Mouse (Mus musculus) cerebellum, adult 11 months (tissue): ENCODE results near the gene Rps6kb2.

Experiments
- DNase-seq: peaks from one replicate; pipeline ENCODE4 v3.0.0; 2022

The Rps6kb2 gene

DNA sequence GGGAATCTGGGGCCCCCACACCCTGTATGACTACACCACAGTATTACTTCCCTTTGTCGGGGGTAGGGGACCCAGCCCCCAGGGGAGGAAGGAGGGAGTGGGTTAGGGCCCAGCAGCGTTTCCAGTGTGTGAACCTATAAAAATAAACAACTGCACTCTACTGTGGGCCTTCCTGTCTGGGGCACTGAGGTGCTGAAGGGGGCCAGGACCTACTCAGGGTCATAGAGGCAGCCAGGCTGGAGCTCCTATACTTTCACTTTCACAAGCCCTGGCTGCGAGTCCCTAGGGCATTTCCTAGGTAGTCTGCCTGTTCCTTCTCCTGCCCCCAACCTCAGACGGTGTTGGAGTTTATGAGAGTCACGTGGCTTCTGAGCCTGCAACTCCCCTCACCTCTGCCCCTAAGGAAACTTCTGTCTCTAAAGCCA lies 49.3 kb downstream of the Rps6kb2 start:
- DNase-seq, result no peak

DNA sequence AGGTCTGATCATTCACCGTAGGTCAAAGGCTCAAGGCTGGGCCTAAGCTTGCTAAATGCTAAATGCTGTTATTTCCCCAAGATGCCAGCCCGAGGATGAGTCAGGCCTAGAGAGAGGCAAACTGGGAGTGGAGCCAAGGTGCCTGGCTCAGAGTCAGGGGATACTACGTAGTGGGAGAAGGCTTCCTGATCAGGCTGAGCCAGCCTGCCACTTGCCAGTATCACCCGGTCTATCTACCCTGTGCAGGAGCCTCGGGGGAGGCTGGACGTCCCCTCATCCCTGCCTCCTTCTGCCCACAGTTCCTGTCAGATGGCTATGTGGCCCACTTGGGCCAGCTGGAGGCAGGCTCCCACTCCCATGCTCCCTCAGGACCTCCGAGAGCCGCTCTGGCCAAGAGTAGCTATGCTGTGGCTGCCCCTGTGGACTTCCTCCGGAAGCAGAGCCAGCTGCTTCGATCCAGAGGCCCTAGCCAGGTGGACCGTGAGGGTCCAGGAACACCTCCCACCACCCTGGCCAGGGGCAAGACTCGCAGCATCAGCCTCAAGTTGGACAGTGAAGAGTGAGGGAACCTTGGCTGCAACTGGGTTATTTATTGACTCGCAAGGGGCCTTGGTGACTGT lies 49.9 kb downstream of the Rps6kb2 start:
- peak; percentile 93 for DNase-seq

DNA sequence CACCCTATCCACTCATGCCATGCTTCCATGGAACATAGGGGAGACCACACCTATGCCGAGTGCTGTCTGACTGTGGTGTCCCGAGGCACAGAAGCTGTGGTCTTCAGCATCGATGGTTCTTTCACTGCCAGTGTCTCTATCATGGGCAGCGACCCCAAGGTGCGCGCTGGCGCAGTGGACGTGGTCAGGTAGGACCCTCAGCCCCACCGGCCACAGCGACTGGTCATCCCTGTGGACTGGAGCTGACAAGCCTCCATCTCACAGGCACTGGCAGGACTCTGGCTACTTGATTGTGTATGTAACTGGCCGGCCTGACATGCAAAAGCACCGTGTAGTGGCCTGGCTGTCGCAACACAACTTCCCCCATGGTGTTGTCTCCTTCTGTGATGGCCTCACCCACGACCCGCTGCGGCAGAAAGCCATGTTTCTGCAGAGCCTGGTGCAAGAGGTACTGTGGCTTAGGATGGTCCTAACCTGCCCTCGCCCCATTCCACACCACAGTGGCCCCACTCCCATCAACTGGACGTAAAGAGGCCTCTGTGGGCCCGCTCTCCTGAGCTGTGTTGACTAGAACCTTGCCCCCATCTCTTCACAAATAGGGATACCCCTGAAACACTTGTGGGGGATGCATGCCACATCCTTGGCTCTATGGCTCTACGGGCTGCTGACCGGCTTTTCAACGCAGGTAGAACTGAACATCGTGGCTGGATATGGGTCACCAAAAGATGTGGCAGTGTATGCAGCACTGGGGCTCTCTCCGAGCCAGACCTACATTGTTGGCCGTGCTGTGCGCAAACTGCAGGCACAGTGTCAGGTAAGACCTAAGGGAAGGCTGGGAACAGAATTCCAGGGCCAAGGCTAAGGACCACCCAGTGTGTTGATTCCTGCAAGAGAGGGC lies 50.8 kb downstream of the Rps6kb2 start:
- DNase-seq, result no peak

DNA sequence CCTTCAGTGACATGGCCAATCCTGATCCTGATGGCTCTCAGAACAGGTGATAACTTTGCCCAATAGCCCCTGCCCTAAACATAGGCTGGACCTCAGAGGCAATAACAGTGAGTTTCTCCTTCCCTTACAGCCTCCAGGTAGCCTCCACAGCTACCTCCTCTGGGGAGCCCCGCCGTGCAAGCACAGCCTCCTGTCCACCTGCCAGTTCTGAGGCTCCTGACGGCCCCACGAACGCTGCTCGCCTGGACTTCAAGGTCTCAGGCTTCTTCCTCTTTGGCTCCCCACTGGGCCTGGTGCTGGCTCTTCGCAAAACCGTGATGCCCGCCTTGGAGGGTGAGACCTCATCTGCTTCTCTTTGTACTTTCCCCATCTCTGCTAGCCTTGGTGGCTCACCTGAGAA lies 54.6 kb downstream of the Rps6kb2 start:
- no peak for DNase-seq

DNA sequence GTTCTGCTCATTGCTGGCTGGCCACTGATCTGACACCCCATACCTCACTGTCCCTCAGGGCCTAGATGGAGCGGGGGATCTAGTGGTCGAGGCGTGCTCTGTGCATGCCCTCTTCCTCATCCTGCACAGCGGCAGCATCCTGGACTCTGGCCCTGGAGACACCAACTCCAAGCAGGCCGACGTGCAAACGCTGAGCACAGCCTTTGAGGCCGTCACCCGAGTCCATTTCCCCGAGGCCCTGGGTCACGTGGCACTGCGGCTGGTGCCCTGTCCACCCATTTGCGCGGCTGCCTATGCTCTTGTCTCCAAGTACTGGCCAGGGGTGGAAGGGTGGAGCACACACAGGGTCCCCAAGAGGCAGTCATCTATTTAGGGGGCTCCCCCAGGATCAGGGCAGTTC lies 56.5 kb downstream of the Rps6kb2 start:
- no peak for DNase-seq

DNA sequence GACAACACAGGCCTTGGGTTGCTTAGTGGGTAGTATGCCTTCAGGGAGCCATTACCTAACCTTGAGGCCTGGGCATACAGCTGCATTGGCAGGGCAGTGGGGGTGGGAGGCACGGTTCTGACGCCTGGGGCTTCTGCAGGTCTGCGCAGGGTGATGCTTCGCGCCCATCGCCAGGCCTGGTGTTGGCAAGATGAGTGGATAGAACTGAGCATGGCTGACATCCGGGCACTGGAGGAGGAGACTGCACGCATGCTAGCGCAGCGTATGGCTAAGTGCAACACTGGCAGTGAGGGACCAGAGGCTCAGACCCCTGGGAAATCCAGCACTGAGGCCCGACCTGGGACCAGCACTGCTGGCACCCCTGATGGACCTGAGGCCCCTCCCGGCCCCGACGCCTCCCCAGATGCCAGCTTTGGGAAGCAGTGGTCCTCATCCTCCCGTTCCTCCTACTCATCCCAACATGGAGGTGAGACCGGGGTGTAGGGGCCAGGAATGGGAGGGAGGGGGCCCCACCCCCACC lies 58.4 kb downstream of the Rps6kb2 start:
- no peak for DNase-seq
